Mouse (Mus musculus) limb, embryonic 14.5 days (tissue): Measurements from ENCODE around the gene Dglucy. TPM values are rescaled to one million over a fixed set of nuclear protein-coding genes. Genes with fewer than 3 reads are reported as not detected.

Source experiments
- ATAC-seq: fragments of 200-750 bp; cut with Nextera tagmentation; 2 replicates; pipeline ENCODE4 v1.8.0; 2017; ENCODE audit warnings: low read depth, moderate number of reproducible peaks, moderate TSS enrichment; ENCODE audit not compliant: low FRiP score
- DNase-seq: peaks from one replicate; pipeline ENCODE4 v3.0.0-alpha.2; 2015; ENCODE audit warnings: low spot score
- H3K27ac ChIP-seq: fragments of 300-500 bp; sonication (generic); replicated peaks from 2 replicates; pipeline ENCODE4 v1.5.1; 2014; ENCODE audit warnings: low read depth, mild to moderate bottlenecking, low read length, moderate library complexity, mixed read lengths
- H3K27me3 ChIP-seq: fragments of 300-500 bp; sonication (generic); 2 replicates; pipeline ENCODE4 v1.6.1; 2014; ENCODE audit warnings: low read length, mixed read lengths; ENCODE audit not compliant: control insufficient read depth, insufficient read depth
- H3K36me3 ChIP-seq: fragments of 300-500 bp; sonication (generic); 2 replicates; pipeline ENCODE4 v1.6.1; 2014; ENCODE audit warnings: mild to moderate bottlenecking, low read length, moderate library complexity, mixed read lengths; ENCODE audit not compliant: control insufficient read depth, insufficient read depth
- H3K4me1 ChIP-seq: fragments of 300-500 bp; sonication (generic); 2 replicates; pipeline ENCODE4 v1.6.1; 2014; ENCODE audit warnings: antibody characterized with exemption, low read length, mixed read lengths; ENCODE audit not compliant: control insufficient read depth, insufficient read depth
- H3K4me2 ChIP-seq: fragments of 300-500 bp; sonication (generic); replicated peaks from 2 replicates; pipeline ENCODE4 v1.6.1; 2014; ENCODE audit warnings: low read depth, mild to moderate bottlenecking, low read length, moderate library complexity; ENCODE audit not compliant: severe bottlenecking
- H3K4me3 ChIP-seq: fragments of 300-500 bp; sonication (generic); replicated peaks from 2 replicates; pipeline ENCODE4 v1.5.1; 2014; ENCODE audit warnings: low read length
- H3K9ac ChIP-seq: fragments of 300-500 bp; sonication (generic); 2 replicates; pipeline ENCODE4 v1.6.1; 2014; ENCODE audit warnings: mild to moderate bottlenecking, low read depth, low read length, moderate library complexity; ENCODE audit not compliant: severe bottlenecking
- H3K9me3 ChIP-seq: fragments of 300-500 bp; sonication (generic); 2 replicates; pipeline ENCODE4 v1.6.1; 2016; ENCODE audit warnings: low read length; ENCODE audit not compliant: control insufficient read depth
- POLR2A ChIP-seq: fragments of 200-500 bp; IDR thresholded peaks from 2 replicates; pipeline ENCODE4 v1.8.0; 2012; ENCODE audit warnings: inconsistent platforms, mild to moderate bottlenecking, moderate library complexity, borderline replicate concordance; ENCODE audit not compliant: insufficient read depth, insufficient read length; ENCODE audit errors: extremely low read depth
- WGBS: fragments of 180-500 bp; shearing (Covaris S2); extraction: QIAGEN DNeasy Blood & Tissue Kit; methylation state at CpG from one replicate; pipeline ENCODE4 v1.1.7; 2014; 5-methylcytosine and 5-hydroxymethylcytosine counted together
- polyA plus RNA-seq, 2 experiments: library from polyadenylated mRNA; depleted of rRNA in 1 of 2; stranded (reverse) in 1 of 2; unstranded in 1 of 2; fragments of >200 nt; fragmentation: Nextera tagmentation in 1 of 2; extraction: Ambion mirVana in 1 of 2; gene quantifications; 2 replicates each; pipeline versions ENCODE4 v1.2.1 to v1.2.3; 2012 to 2014

Dglucy gene
- polyA plus RNA-seq, 2 experiments = 2.0 to 3.1 TPM

GRCm38 (mm10) chr12:100781428-100782120 lies 2.7 kb downstream of the Dglucy start:
- Histone ChIP-seq H3K36me3 (no peaks in the 10 kb centered on the region), H3K4me2 (no peak overlapping the region), H3K9ac (no peak overlapping the region), H3K4me3 (no peak overlapping the region), H3K27ac (no peak overlapping the region), H3K27me3 (no peaks in the 10 kb centered on the region), H3K4me1 (peaks cover 14% of the 10 kb centered on the region), H3K9me3 (no peaks in the 10 kb centered on the region)
- no peak for DNase-seq
- TF ChIP-seq POLR2A = no peak
- 86% methylated on average over 13 of the region's 13 CpGs for WGBS
- ATAC-seq = no peak

GRCm38 (mm10) chr12:100784152-100784551 lies 5.3 kb downstream of the Dglucy start:
- H3K27ac ChIP-seq = no peak overlapping the region
- H3K27me3 ChIP-seq = no peaks in the 10 kb centered on the region
- H3K4me3 ChIP-seq = no peak overlapping the region
- 88% methylated on average over 2 of the region's 2 CpGs for WGBS
- no peak overlapping the region for H3K9ac ChIP-seq
- ATAC-seq (no peak), DNase-seq (no peak)
- no peaks in the 10 kb centered on the region for H3K9me3 ChIP-seq
- no peak for TF ChIP-seq POLR2A
- H3K36me3 ChIP-seq = no peaks in the 10 kb centered on the region
- H3K4me2 ChIP-seq = no peak overlapping the region
- peaks cover 7% of the 10 kb centered on the region for H3K4me1 ChIP-seq

- no peaks in the 10 kb centered on the region for H3K9me3 ChIP-seq
- H3K36me3 ChIP-seq = no peaks in the 10 kb centered on the region
- H3K4me3 ChIP-seq = no peak overlapping the region
- TF ChIP-seq POLR2A = no peak
- no peak for DNase-seq
- no peaks in the 10 kb centered on the region for H3K4me1 ChIP-seq
- no peaks in the 10 kb centered on the region for H3K27me3 ChIP-seq
- H3K4me2 ChIP-seq = no peak overlapping the region
- no peak overlapping the region for H3K27ac ChIP-seq
- WGBS = 28% methylated on average over 7 of the region's 7 CpGs
- no peak for ATAC-seq
- no peak overlapping the region for H3K9ac ChIP-seq
These were observed 6.5 kb downstream of the Dglucy start for GRCm38 (mm10) chr12:100785344-100785743.

- H3K27me3 ChIP-seq = no peaks in the 10 kb centered on the region
These were observed 11.2 kb downstream of the Dglucy start for GRCm38 (mm10) chr12:100789981-100790550.

GRCm38 (mm10) chr12:100791425-100791824 lies 12.6 kb downstream of the Dglucy start:
- WGBS = 81% methylated on average over 6 of the region's 6 CpGs
- no peak for ATAC-seq

More at GRCm38 (mm10) chr12:100789981-100790550, 11.2 kb downstream of the Dglucy start:
- Histone ChIP-seq H3K27ac (no peak overlapping the region), H3K4me1 (no peaks in the 10 kb centered on the region), H3K4me3 (no peak overlapping the region), H3K9me3 (no peaks in the 10 kb centered on the region), H3K9ac (no peak overlapping the region), H3K4me2 (no peak overlapping the region), H3K36me3 (no peaks in the 10 kb centered on the region)
- no peak for TF ChIP-seq POLR2A
- WGBS = 50% methylated on average over 3 of the region's 3 CpGs
- ATAC-seq (no peak), DNase-seq (no peak)

More at GRCm38 (mm10) chr12:100791425-100791824, 12.6 kb downstream of the Dglucy start:
- no peak overlapping the region for H3K4me2 ChIP-seq
- no peaks in the 10 kb centered on the region for H3K36me3 ChIP-seq
- H3K4me3 ChIP-seq = no peak overlapping the region
- H3K27ac ChIP-seq = no peak overlapping the region
- DNase-seq = no peak
- no peaks in the 10 kb centered on the region for H3K27me3 ChIP-seq
- H3K9me3 ChIP-seq = no peaks in the 10 kb centered on the region
- TF ChIP-seq POLR2A = no peak
- H3K4me1 ChIP-seq = no peaks in the 10 kb centered on the region
- no peak overlapping the region for H3K9ac ChIP-seq
